Mouse (Mus musculus): ENCODE data around the gene Mgrn1.

Gene Mgrn1

DNA sequence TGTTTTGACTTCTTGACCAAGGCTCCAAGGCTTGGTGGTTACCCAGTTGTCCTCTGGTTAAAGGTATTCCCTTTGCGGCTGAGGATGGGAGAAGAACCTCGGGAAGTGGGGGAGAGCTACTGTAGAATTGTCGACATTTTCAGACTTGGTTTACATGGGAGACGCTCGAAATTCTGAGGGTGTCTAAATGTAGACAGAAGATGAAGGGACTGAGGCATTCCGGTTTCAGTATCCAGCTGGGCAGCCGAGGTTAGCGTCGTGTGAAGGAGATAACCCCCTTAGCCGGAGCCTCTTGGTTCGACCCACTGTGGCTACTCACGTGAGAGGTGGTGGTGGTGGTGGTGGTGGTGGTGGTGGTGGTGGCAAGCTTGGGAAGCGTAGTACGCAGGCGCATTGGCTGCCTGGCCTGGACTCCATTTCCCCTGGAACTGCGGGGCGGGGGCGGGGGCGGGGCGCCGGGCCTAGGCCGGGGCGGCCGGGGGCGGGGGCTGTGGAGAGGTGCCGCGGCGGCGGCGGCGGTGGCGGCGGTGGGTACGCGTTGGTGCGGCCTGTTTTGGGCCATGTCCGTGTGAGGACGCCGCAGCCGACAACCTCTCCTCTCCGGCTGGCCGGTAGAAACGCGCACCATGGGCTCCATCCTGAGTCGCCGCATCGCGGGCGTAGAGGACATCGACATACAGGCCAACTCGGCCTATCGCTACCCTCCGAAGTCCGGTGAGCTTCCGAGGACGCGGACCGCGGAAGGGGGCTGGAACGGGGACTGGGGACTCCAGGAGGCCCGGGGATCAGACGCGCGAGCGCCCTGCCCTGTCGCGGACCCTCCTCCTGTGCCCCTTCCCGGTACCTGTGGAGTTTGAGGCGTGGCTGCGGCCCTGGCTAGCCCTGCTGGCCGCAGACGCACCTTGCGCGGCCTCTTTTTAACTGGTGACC lies at the start of gene Mgrn1:
Mgrn1 (plus strand) TSS at position 490 of the 930 bp plus-strand sequence.
- DNase-seq (ENCODE audit: low spot score), result peak; percentile 53

DNA sequence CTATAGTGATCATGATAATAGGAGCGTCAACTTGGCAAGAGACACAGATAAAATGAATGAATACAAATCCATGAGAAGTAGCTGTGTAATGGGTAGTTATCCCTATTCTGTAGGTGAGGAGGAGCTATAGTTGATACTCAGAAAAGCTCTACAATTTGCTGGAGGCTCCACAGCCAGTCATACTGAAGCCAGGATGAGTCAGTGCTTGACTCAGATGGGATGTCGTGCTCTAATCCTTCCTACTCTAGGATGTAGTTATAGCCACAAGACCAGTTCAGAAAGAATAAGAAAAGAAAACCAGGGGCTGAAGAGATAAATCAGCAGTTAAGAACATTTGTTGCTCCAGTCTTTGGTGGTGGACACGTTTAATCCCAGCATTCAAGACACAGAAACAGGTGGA lies 48.4 kb upstream of the Mgrn1 start:
- no peak for DNase-seq (ENCODE audit: low spot score)

DNA sequence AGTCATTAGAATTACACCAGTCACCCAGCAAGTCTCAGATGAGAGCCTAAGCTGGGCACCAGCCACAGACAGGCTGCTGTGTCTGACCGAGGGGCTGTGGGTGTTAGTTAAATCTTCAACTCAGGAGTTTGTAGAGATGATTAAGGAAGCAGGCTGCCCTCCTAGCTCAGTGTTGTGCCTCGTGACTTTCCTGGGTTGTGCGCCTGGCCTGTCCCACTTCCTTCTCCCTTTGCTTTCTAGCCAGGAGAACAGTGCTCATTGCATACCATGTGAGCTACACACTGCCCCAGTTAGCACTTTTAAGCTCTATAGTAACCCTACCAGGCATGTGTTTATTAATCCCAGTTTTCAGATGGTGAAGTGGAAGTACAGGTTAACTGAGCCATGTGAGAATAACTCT lies 46.5 kb upstream of the Mgrn1 start:
- DNase-seq (ENCODE audit: low spot score), result no peak

DNA sequence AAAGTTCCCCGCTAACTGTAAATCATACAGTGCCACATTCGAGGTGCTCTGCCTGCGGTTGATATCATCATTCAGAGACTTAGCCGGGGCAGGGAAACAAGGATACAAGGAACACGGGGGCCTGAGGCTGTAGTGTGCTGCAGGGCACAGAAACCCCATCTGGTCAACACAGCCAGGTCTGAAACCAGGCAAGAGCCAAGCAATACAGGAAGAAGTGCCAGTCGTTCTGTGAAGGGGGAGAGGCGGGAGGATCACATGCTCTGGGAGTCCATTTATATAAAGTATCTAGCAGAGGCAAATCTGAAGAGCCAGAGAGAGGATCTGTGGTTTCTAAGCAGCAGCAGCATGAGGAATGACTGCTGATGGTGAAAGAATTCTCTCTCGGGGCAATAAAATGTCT lies 45.8 kb upstream of the Mgrn1 start:
- no peak for DNase-seq (ENCODE audit: low spot score)

DNA sequence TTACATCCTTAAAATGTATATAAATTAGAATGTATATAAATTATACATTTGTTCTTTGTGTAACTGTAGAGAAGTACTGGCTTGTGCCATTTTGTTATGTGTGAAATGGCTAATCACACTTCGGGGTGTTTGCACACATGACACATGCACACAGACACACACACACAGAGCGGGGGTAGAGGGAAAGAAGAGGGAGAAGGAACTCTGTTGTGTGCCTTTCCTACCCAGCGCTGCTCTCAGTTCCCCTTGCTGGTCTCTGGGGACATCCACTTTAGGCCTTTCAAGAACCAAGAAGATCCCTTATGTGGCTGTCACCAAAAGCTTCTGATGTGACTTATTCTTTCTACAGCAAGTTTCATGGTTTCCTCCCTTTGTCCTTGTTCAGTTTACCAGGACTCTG lies 39.0 kb upstream of the Mgrn1 start:
- DNase-seq (ENCODE audit: low spot score), result no peak

DNA sequence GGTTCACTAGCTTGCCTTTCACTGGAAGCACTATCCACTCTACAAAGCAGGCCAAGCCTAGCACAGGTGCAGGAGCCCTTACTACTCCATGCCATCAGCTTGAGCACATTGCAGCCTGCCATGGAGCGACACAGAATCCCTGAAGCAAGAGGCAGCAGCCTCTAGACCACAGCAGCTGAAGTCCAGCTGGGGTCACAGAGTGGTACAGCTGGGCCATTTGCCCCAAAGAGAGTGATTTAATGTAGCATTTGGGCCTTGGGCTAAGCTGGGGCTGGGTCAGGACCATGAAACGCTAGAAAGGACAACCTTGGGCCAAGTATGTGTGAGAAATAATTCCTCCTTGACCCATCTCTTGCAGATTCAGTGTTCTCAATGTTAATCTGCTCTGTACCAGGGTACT lies 38.0 kb upstream of the Mgrn1 start:
- no peak for DNase-seq (ENCODE audit: low spot score)

DNA sequence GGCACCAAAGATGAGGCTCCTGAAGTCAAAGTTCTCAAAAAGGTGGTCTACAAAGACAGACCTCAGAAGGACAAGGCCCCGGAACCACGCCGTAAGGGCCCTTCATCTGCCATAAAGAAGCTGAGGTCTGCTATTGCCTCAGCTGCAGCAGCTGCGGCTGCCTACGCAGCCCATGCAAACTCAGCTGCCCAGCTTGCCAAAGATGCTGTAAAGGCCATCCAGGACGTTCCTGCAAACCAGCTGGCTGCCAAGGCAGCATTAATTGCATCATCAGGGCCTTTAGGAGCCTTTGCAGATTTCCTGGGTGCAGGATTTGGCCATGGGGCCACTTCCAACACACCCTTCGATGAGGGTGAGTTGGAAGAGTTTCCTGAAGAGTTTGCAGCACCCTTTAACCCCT lies 35.7 kb upstream of the Mgrn1 start:
- no peak for DNase-seq (ENCODE audit: low spot score)

DNA sequence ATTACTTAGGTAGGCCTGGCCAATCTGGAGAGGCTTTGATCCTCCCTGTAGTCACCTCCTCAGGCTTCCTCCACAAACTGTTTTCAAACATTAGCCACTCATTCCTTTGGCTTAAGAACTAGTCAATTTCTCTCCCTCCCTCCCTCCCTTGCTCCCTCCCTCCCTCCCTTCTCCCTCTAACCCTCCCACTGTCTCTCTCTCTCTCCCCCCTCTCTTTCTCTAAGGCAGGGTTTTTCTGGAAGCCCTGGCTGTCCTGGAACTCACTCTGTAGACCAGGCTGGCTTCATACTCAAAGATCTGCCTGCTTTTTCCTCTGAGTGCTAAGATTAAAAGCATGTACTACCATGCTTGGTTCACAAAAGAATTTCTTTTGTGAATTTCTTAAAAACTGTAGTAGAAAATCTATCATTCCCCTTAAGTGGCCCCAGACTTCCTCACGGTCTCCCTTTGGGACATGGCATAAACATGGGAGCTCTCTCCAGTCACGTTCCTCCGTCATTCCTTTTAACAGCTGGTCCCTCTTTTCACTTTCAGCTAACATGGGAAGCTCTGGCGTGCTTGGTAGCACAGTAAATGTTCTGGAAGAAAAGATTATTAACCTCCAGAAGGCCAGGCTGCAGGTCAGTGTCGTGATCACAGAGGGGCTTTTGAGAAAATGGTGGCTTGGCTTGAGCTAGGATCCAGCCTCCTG lies 35.0 kb upstream of the Mgrn1 start:
- no peak for DNase-seq (ENCODE audit: low spot score)

DNA sequence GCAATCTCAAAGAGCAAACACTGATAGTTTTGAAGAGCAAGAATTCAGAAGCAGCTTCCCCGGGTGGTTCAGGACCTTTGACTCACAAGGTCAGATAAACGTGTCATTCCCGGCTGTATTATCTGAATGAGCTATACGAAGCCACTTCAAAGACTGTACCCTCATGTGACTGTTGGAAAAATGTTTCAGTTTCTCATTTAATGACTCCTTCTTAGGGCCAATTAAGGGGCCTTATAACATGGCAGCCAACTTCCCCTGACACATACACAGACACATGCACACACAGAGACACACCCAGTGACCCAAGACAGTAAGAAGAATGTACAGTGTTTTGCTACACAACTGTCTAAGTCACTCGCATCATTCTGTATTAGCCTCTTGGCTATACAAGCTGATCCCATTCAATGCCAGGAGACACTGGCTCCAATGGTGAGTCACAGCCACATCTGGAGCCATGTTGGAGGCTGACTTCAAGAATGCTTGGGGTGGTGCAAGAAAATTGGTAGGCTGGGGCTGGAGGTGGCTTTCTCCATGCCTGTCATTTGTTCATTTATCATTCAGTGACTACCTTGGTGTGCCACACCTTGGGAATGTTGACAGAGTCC lies 30.9 kb upstream of the Mgrn1 start:
- DNase-seq (ENCODE audit: low spot score), result no peak

DNA sequence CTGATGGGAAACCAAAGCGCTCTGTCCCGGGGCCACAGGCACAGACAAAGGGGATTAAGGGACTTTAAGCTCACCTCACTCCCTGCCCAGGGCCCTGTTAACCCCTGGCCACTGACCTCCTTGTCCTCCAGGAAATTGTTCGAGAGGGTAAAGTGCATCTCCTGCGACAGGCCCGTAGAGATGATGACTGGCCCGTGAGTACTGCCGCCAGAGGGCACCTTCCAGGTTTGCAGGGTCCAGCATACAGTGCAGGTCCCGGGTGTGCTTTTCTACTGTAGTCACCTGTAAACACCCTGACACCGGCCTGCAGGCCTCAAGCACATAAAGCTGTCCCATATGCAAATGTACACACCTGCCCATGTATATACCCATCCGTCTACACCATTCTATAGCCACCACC lies 24.7 kb upstream of the Mgrn1 start:
- no peak for DNase-seq (ENCODE audit: low spot score)

DNA sequence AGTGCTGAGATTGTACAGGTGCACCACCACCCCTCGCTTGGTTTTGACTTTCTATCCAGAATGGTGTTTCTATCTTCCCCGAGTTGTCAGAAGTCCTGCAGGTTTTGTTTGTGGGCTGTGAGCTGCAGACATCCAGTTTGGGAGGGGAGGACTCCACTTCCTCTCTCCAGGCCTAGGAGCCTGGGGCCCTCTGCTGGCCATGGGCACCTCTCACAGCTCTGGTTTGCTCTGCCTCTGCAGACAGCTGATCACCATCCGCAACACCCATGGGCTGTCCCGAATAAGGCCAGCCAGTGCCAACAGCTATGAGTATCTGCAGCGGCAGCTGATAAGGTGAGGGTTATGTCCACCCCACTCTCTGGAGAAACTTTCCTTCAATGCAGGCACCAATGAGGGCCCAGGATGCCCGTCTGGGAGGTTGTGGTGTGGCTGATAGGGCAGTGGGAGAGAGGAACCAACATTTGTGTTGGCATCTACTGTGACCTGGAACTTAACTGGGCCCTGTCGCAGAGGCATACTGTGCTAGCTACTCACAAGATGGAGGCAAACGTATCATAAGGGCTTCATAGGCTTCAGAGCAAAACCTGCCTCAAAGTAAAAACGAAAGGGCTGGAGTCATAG lies 23.1 kb upstream of the Mgrn1 start:
- DNase-seq (ENCODE audit: low spot score), result no peak

DNA sequence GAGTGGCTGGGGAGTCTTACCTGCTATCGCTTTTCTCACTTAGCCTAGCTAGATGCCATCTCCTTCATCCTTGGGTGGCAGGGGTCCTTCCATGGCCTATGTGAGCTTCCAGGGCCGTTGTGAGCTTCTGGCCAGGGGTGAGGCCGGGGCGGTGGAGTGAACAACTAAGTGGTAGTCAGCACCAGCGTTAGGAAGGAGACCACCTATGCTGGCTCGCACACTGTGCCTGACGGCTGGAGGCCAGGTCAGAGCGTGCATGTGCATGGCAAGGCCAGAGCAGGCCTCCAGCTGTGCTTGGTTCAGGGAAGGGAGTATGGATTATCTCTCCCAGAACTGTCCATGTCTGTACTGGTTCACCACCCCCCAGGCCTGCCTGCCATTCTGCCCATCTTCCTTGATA lies 22.3 kb upstream of the Mgrn1 start:
- DNase-seq (ENCODE audit: low spot score), result no peak

DNA sequence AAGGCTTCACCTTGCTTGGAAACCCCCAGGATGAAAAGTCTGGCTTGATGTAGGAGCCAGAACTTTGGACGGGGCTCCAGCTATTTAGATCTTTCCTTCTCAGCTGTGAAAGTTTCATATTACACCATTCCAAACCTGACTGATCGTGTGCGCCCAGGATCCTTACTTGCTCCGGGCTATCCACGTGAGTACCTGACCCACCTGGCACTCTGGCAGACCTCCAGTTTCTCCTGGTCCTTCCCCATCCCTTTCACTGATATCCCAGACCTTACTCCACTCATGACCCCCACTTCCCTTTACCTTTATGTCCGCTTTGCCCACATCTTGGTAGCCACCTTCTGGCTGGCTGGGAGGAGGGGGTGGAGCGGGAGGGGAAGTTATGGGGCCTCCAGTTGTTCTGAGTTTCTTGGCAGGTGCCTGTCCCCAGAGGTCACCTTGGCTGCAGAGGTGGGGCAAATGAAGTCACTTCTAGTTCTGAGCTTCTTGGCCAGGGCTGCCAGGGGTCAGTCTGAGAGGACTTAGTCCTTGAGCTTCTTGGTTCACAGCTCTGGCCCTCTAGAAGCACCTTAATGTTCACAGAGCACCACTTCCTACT lies 19.9 kb upstream of the Mgrn1 start:
- DNase-seq (ENCODE audit: low spot score), result no peak

DNA sequence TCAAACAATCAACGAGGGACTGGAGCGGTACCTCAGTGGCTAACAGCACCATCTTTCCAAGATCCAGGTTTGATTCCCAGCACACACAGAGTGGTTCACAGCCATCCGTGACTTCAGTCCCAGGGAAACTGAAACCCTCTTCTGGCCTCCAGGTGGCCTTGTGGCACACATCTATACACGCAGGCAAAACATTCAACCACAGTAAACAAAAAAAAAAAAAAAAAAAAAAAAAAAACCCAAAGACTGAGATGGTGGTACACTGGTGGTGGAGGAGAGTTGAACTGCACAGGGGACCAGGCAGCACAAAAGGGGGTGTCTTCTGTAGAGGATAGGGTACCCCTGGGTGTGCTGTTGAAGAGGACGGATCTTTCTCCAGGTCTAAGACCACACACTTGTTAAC lies 15.6 kb upstream of the Mgrn1 start:
- DNase-seq (ENCODE audit: low spot score), result no peak

DNA sequence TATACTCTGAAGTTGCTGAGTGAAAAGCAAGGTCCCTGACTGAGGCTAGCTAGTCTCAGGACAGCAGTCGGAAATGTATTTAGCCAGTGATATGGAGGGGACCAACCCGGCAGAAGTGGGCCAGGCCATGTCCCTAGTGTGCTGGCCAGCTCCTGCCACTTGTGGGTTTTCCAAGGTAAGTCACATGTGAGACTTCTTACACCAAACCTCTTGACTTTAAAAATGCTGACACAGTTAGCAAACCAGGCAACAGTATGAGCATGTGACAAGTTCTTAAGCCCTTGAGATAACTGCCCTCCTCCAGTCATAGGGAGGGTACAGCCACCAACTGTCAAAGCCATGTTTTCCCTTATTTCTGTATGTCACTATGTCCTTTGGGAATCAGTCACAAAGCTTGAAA lies 14.1 kb upstream of the Mgrn1 start:
- DNase-seq (ENCODE audit: low spot score), result no peak

DNA sequence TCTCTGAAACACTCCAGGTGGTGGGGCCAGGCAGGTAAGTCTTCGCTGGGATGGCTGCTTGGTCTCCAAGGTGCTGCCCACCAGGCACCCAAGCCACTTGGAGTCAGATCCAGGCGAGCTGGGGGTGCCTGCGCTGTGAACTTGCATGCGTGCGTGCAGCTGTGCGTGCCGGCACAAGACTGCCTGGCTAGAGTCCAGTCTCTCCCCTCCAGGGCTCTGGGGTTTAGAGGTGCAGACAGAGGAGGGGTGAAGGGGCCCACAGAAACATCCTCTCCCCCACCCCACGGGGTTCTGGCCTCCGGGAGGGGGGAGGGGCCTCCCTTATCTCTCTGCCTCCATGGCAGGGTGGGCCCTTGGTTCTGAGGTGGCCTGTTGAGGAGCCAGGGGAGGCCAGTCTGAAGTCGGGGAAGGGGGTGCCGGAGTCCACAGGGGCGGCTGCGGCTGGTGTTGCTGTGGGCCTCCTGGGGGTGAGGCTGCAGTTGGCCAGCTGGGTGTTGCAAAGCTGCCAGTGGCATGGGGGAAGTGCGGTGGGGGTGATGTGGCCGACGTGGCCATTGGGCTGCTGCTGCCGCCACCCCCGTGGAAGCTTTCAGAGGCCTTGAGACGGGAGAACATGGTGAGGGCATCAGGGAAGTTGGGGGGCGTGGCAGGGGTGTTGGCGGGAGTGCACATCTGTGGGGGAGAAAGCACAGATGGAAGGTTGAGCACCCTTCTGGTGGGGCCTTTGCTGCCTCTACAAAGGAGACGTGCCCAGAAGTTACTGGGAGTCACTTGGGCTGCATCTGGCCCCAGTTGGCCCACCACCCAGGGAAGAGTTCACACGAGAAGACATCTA lies 10.6 kb upstream of the Mgrn1 start:
- no peak for DNase-seq (ENCODE audit: low spot score)

DNA sequence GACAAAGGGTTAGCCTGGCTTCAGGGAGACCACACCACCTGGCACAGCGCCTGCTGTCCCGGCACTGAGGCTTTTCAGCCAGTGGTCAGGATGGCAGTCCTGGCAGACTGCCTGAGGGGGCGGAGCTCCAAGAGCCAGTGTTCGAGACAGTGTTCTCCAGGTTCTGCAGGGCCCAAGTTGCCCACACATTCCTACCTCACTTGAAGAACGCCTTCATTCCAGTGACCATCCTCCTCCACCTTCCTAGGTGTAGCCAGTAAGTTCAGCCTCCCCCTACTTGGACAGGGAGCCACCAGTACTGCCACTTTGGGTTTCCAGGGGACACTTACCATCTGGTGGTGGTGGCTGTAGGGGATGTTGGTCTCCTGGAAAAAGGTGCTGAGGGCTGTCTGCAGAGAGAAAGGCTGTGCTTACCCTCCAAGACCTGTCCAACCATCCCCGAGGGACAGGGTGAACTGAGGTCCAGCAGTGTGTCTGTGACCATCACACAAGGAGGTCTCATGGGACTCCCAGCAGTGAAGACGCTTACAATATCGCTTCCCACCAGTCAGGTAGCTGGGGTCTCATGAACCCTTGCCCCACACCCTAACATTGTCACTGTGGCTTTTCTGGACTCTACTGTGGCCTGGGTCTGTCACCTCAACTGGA lies 9.9 kb upstream of the Mgrn1 start:
- DNase-seq (ENCODE audit: low spot score), result no peak

DNA sequence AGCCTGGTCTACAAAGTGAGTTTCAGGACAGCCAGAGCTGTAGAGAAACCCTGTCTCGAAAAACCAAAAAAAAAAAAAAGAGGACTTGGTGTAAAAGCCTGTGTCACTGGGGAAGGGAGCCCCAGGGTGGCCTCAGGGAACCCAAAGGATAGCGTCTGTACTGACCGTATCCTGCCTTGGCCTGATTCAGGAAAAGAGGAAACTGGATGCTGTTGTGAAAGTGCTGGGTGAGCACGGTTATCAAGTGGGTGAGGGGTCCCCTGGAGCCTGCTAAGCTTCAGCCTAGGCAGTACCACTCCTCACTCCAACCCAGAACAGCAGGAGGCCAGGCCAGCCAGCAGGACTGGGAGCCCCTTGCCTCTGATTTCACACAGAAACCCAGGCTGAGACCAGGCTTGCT lies 8.9 kb upstream of the Mgrn1 start:
- no peak for DNase-seq (ENCODE audit: low spot score)

DNA sequence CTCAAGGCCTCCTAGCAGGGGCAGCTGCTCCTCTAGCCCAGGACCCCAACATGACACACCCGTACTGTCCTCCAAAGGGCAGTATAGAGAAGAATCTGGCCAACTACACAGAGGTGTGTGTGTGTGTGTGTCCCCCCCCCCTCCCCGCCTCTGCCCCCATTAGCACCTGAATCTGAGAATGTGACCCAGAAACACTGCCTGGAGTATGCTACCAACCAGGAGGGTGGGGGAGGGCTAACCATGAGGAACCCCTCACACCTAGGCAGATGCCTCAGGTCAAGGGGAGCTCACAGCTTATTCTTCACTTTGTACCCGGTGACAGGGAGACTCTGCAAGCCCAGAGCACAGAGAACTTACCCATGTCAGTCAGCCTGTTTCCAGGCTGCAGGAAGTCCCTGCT lies 8.3 kb upstream of the Mgrn1 start:
- no peak for DNase-seq (ENCODE audit: low spot score)

DNA sequence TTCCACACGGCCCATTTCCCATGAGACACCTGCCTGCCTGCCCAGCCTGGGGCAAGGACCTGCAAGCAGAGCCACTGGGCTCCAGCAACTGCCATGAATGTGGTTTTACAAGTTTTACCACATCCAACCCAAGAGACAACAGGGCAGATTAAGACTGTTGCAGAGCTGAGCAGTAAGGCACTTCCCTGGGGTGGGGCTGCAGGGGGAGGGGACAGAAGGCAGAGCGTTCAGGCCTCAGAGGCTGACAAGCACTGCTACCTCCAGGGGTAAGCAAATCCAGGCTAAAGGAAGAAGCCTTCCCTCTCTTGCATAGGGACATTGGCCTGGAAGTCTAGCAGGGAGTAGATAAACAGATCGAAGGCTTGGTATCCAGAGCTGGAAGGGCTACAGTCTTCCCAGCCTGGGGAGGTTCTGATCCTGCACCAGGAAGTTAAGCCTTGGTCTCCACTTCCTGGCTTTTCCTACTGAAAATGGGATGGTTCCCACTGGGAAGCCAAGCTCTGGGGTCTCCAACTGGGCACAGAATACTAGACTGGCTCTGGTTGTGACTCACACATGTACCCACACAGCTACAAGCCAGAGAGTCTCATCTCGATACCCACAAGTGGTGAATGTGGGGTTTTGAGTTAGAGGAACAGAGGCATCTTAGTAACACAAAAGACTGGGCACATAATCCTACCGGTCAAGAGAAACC lies 7.7 kb upstream of the Mgrn1 start:
- DNase-seq (ENCODE audit: low spot score), result no peak
